In the genomic region with DNA sequence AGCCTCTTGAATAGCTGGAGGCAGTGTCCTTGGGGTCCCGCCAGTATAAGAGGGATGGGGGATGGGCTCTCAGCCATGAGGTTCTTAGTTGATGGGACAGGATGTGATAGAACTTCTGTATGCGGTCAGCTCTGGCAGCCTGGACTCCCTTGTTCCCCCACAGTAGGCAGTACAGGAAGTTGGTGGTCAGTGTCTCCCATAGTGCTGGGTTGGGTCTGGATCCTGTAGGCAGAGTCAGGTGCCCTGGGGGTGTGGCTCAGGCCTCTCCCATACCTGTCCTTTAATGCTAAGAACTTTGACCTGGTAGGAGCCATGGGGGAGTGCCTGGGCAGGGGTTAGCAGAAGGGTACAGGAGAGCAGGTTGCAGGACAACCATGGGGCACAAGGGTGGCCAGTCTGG, we compare ENCODE assay signal across 15 mouse cellular contexts. TPM values are rescaled to one million over a fixed set of nuclear protein-coding genes. Genes with fewer than 3 reads are reported as not detected.
A peak's percentile ranks its signal among the peaks of the same experiment; 100 is the strongest.
DNase-seq lines count a peak whose midpoint lies in the region; ATAC-seq lines count a peak whose summit lies in the region.
"Had no signal": no experiment of that assay in that cellular context is flagged by ENCODE, and none has a peak within 500 bp of the region (broad histone marks: within the 10 kb centered on the region; RNA-seq: fewer than 3 reads in every experiment).

No protein-coding gene starts in this region.

- H3K9me3 ChIP-seq in hindbrain, embryonic 15.5 days = no peaks in the 10 kb centered on the region
- no peaks in the 10 kb centered on the region for H3K9me3 ChIP-seq in hindbrain, embryonic 12.5 days (replicated peaks)
- no peaks in the 10 kb centered on the region for H3K9me3 ChIP-seq in liver, embryonic 16.5 days (replicated peaks; ENCODE audit: control insufficient read depth, low read length)
- H3K9me3 ChIP-seq: embryonic facial prominence, embryonic 15.5 days; neural tube, embryonic 12.5 days had no signal

- no peak overlapping the region for H3K9ac ChIP-seq in hindbrain, embryonic 15.5 days
- no peak overlapping the region for H3K9ac ChIP-seq in hindbrain, embryonic 12.5 days
- H3K9ac ChIP-seq in liver, embryonic 16.5 days (ENCODE audit: low read depth, low read length) = no peak overlapping the region
- H3K9ac ChIP-seq: embryonic facial prominence, embryonic 15.5 days; neural tube, embryonic 12.5 days had no signal

- peak; percentile 22 for DNase-seq in thymus, postnatal 0 days (ENCODE audit: low spot score)
- no peak for DNase-seq in thymus, postnatal 36 days
- DNase-seq in layer of hippocampus, adult 9-11 months = no peak
- no peak for DNase-seq in thymus, postnatal 25 days
- DNase-seq: cerebellum, postnatal 25 days; left cerebral cortex, postnatal 4 days; midbrain, embryonic 14.5 days; retina, postnatal 1 day; thymus, adult 18-20 months had no signal

- H3K36me3 ChIP-seq in hindbrain, embryonic 15.5 days = no peaks in the 10 kb centered on the region; the same call in 1 of the 2 replicates
- H3K36me3 ChIP-seq in hindbrain, embryonic 12.5 days = peaks cover 35% of the 10 kb centered on the region
- H3K36me3 ChIP-seq in liver, embryonic 16.5 days (ENCODE audit: control insufficient read depth, insufficient read depth) = no peaks in the 10 kb centered on the region

- H3K27me3 ChIP-seq in hindbrain, embryonic 15.5 days = no peaks in the 10 kb centered on the region
- no peaks in the 10 kb centered on the region for H3K27me3 ChIP-seq in hindbrain, embryonic 12.5 days
- H3K27me3 ChIP-seq in liver, embryonic 16.5 days (ENCODE audit: control insufficient read depth, insufficient read depth, low read depth, low read length) = no peaks in the 10 kb centered on the region
- H3K27me3 ChIP-seq: CH12.LX; embryonic facial prominence, embryonic 15.5 days; neural tube, embryonic 12.5 days had no signal

- 90% methylated on average over 2 of the region's 2 CpGs for WGBS in hindbrain, embryonic 15.5 days
- 78% methylated on average over 2 of the region's 2 CpGs for WGBS in hindbrain, embryonic 12.5 days
- 40% methylated on average over 2 of the region's 2 CpGs for WGBS in liver, embryonic 16.5 days (ENCODE audit: insufficient replicate concordance)

- no peak overlapping the region for H3K27ac ChIP-seq in hindbrain, embryonic 15.5 days (replicated peaks)
- no peak overlapping the region for H3K27ac ChIP-seq in hindbrain, embryonic 12.5 days
- H3K27ac ChIP-seq in liver, embryonic 16.5 days (ENCODE audit: low read length) = no peak overlapping the region
- H3K27ac ChIP-seq: embryonic facial prominence, embryonic 15.5 days; neural tube, embryonic 12.5 days had no signal

- H3K4me3 ChIP-seq in hindbrain, embryonic 15.5 days = no peak overlapping the region
- H3K4me3 ChIP-seq in hindbrain, embryonic 12.5 days = no peak overlapping the region
- no peak overlapping the region for H3K4me3 ChIP-seq in liver, embryonic 16.5 days (ENCODE audit: low read depth, low read length)
- H3K4me3 ChIP-seq: embryonic facial prominence, embryonic 15.5 days; neural tube, embryonic 12.5 days had no signal

- H3K4me2 ChIP-seq in hindbrain, embryonic 15.5 days = no peak overlapping the region
- H3K4me2 ChIP-seq in hindbrain, embryonic 12.5 days (replicated peaks) = no peak overlapping the region
- no peak overlapping the region for H3K4me2 ChIP-seq in liver, embryonic 16.5 days (ENCODE audit: low read depth, low read length)
- H3K4me2 ChIP-seq: neural tube, embryonic 12.5 days had no signal

- peak; percentile 27; the same call in 1 of the 2 replicates for ATAC-seq in hindbrain, embryonic 15.5 days (ENCODE audit: low FRiP score, low read depth)
- no peak for ATAC-seq in hindbrain, embryonic 12.5 days (ENCODE audit: low FRiP score)
- ATAC-seq in liver, embryonic 16.5 days (ENCODE audit: low read depth) = peak; percentile 15

- no peaks in the 10 kb centered on the region for H3K4me1 ChIP-seq in hindbrain, embryonic 15.5 days (replicated peaks)
- H3K4me1 ChIP-seq in hindbrain, embryonic 12.5 days = no peaks in the 10 kb centered on the region
- H3K4me1 ChIP-seq in liver, embryonic 16.5 days (ENCODE audit: control insufficient read depth, low read depth, low read length) = peaks cover 9% of the 10 kb centered on the region
- H3K4me1 ChIP-seq: neural tube, embryonic 12.5 days had no signal

RNA-seq across cellular contexts. Expression of a gene that starts 14.7 kb away (rescaled TPM):
- polyA plus RNA-seq in hindbrain, embryonic 15.5 days (2015; fragmentation: Nextera tagmentation; extraction: Ambion mirVana) = 1.7 and 1.8 TPM in 2 replicates
- 1.9 and 2.0 TPM in 2 replicates for polyA plus RNA-seq in hindbrain, embryonic 12.5 days (2016; fragmentation: Nextera tagmentation; extraction: Ambion mirVana)
- 131 and 133 TPM in 2 replicates for polyA plus RNA-seq in thymus, postnatal 0 days (2015; fragmentation: Nextera tagmentation; extraction: Ambion mirVana)
- 13.7 and 14.4 TPM in 2 replicates for polyA plus RNA-seq in liver, embryonic 16.5 days (2015; fragmentation: Nextera tagmentation; extraction: Ambion mirVana)

RNA-seq across cellular contexts. Expression of a gene that starts 14.9 kb away (rescaled TPM):
- polyA plus RNA-seq in hindbrain, embryonic 15.5 days (2015; fragmentation: Nextera tagmentation; extraction: Ambion mirVana) = 10.4 and 11.6 TPM in 2 replicates
- polyA plus RNA-seq in hindbrain, embryonic 12.5 days (2016; fragmentation: Nextera tagmentation; extraction: Ambion mirVana) = 23.5 and 23.9 TPM in 2 replicates
- polyA plus RNA-seq in thymus, postnatal 0 days (2015; fragmentation: Nextera tagmentation; extraction: Ambion mirVana) = 15.7 and 18.2 TPM in 2 replicates
- 10.4 TPM in 2 replicates for polyA plus RNA-seq in liver, embryonic 16.5 days (2015; fragmentation: Nextera tagmentation; extraction: Ambion mirVana)

RNA-seq across cellular contexts. Expression of a gene that starts 15.9 kb away (rescaled TPM):
- 22.3 and 24.0 TPM in 2 replicates for polyA plus RNA-seq in hindbrain, embryonic 15.5 days (2015; fragmentation: Nextera tagmentation; extraction: Ambion mirVana)
- polyA plus RNA-seq in hindbrain, embryonic 12.5 days (2016; fragmentation: Nextera tagmentation; extraction: Ambion mirVana) = 24.7 and 27.1 TPM in 2 replicates
- 37.3 and 40.0 TPM in 2 replicates for polyA plus RNA-seq in thymus, postnatal 0 days (2015; fragmentation: Nextera tagmentation; extraction: Ambion mirVana)
- polyA plus RNA-seq in liver, embryonic 16.5 days (2015; fragmentation: Nextera tagmentation; extraction: Ambion mirVana) = 11.4 and 12.6 TPM in 2 replicates

RNA-seq across cellular contexts. Expression of a gene that starts 36.2 kb away (rescaled TPM):
- 1.2 and 1.9 TPM in 2 replicates for polyA plus RNA-seq in hindbrain, embryonic 15.5 days (2015; fragmentation: Nextera tagmentation; extraction: Ambion mirVana)
- 0.76 and 1.2 TPM in 2 replicates for polyA plus RNA-seq in hindbrain, embryonic 12.5 days (2016; fragmentation: Nextera tagmentation; extraction: Ambion mirVana)
- polyA plus RNA-seq in thymus, postnatal 0 days (2015; fragmentation: Nextera tagmentation; extraction: Ambion mirVana) = 5.0 and 5.4 TPM in 2 replicates
- 494 and 609 TPM in 2 replicates for polyA plus RNA-seq in liver, embryonic 16.5 days (2015; fragmentation: Nextera tagmentation; extraction: Ambion mirVana)
